Comparison of ENCODE assay signal across 9 mouse cellular contexts in the genomic region with DNA sequence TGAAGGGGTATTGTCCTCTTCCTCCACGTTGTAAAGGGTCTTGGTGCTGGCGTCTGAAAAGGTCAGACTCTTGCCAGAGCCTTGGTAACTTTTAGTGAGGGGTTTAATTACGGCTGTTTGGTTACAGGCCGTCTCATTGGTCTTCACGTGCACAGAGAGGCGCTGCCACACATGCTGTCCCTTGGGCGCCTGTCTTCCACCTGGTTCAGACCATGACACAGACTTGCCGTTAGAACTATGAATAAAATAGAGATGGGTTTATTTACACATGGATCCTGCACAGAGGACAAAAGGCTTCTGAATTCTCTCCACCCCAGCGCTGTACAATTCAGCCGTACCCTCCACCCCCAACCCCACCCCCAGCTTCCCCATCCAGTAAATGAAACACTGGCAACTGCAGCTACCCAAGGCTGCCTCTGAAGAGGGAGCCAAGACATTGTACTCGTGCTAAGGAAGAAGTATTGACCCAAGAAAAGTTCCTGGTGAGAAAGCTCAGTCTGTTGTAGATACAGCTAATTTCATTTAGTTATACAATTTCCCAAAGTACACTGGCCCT. TPM values are rescaled to one million over a fixed set of nuclear protein-coding genes. Genes with fewer than 3 reads are reported as not detected.
DNase-seq lines count a peak whose midpoint lies in the region; ATAC-seq and TF ChIP-seq lines count a peak whose summit lies in the region.
"Had no signal": no experiment of that assay in that cellular context is flagged by ENCODE, and none has a peak within 500 bp of the region (broad histone marks: within the 10 kb centered on the region; RNA-seq: fewer than 3 reads in every experiment).

No protein-coding gene starts in this region.

- ATAC-seq in inflammation-experienced regulatory T-cells, adult 6 months: no peak

- no peaks in the 10 kb centered on the region for H3K36me3 ChIP-seq in E14TG2a.4 (ENCODE audit: insufficient read depth, low read length)
- no peaks in the 10 kb centered on the region for H3K36me3 ChIP-seq in hindbrain, embryonic 10.5 days
- H3K36me3 ChIP-seq in megakaryocyte, embryonic 14.5 days (replicated peaks; ENCODE audit: low read length): no peaks in the 10 kb centered on the region

- DNase-seq in embryo, embryonic 10 days (ENCODE audit: low spot score): peak; percentile 5
- no peak for DNase-seq in embryo, embryonic 9.5 days (ENCODE audit: extremely low spot score)
- peak; percentile 6 for DNase-seq in hindbrain, embryonic 10.5 days (ENCODE audit: low spot score)
- DNase-seq in adrenal gland, adult (ENCODE audit: inconsistent age in 2 of 2, low spot score in 1 of 2): no peak
- DNase-seq in kidney, adult 8-10 months: no peak

- H3K9me3 ChIP-seq in E14TG2a.4 (ENCODE audit: low read length): no peaks in the 10 kb centered on the region
- H3K9me3 ChIP-seq in hindbrain, embryonic 10.5 days: no peaks in the 10 kb centered on the region
- H3K9me3 ChIP-seq in megakaryocyte, embryonic 14.5 days: peaks cover 7% of the 10 kb centered on the region; the same call in 1 of the 2 replicates

- WGBS in hindbrain, embryonic 10.5 days: 15% methylated on average over 11 of the region's 11 CpGs

- peaks cover 28% of the 10 kb centered on the region for H3K27me3 ChIP-seq in E14TG2a.4 (ENCODE audit: insufficient read depth, low read length)
- H3K27me3 ChIP-seq in hindbrain, embryonic 10.5 days (ENCODE audit: insufficient read depth, poor library complexity, severe bottlenecking): peaks cover 8% of the 10 kb centered on the region; the same call in 1 of the 2 replicates
- H3K27me3 ChIP-seq in megakaryocyte, embryonic 14.5 days (replicated peaks): peaks cover 14% of the 10 kb centered on the region

- peaks cover 10% of the 10 kb centered on the region; the same call in 1 of the 2 replicates for H3K4me1 ChIP-seq in E14TG2a.4 (replicated peaks; ENCODE audit: low read depth, low read length)
- peaks cover 13% of the 10 kb centered on the region for H3K4me1 ChIP-seq in hindbrain, embryonic 10.5 days (replicated peaks)
- H3K4me1 ChIP-seq in megakaryocyte, embryonic 14.5 days: peaks cover 8% of the 10 kb centered on the region

- H3K27ac ChIP-seq in hindbrain, embryonic 10.5 days: peak overlapping the region; percentile 6; the same call in 1 of the 2 replicates
- H3K27ac ChIP-seq: liver, embryonic 14.5 days had no signal

- peak overlapping the region; percentile 74 for H3K4me3 ChIP-seq in E14TG2a.4 (replicated peaks; ENCODE audit: low read length)
- peak overlapping the region; percentile 60 for H3K4me3 ChIP-seq in hindbrain, embryonic 10.5 days
- H3K4me3 ChIP-seq in megakaryocyte, embryonic 14.5 days (replicated peaks): peak overlapping the region; percentile 75

- no peak for TF ChIP-seq CTCF in E14TG2a.4 (conservative IDR thresholded peaks at IDR 0.05; ENCODE audit: low read length)

RNA-seq across cellular contexts. Expression of a gene that starts 8.6 kb away (rescaled TPM):
- not detected in 2 replicates for polyA plus RNA-seq in hindbrain, embryonic 10.5 days (2016; fragmentation: Nextera tagmentation; extraction: Ambion mirVana)
- polyA plus RNA-seq in megakaryocyte, embryonic 14.5 days (2012; ENCODE audit: insufficient read depth, low replicate concordance): not detected in 2 replicates
- not detected for polyA plus RNA-seq in inflammation-experienced regulatory T-cells, adult 6 months (2017; shearing (Covaris generic))
- polyA plus RNA-seq: liver, embryonic 14.5 days had no signal

Comparison
In these comparisons a context has a peak if more than half of its experiments do, and no peak if none do; other contexts are left out.
1. DNase-seq: peak in embryo, embryonic 10 days (single experiment) and hindbrain, embryonic 10.5 days (single experiment); none in embryo, embryonic 9.5 days (single experiment), adrenal gland, adult (0 of 2) and kidney, adult 8-10 months (0 of 2).
2. Peak in every context shown above with its lines, with median percentiles within 50 percentile points of each other: H3K4me3 ChIP-seq.